Mouse (Mus musculus) liver, postnatal 0 days (tissue): ENCODE measurements at regions not wholly inside any gene's neighbourhood (a gene's known extent, or its start where the extent isn't known, plus 50 kb on each side); places are given as distances from the start of the nearest gene placed in this dataset.

Source experiments
- ATAC-seq: fragments of 200-750 bp; cut with Nextera tagmentation; 2 replicates; pipeline ENCODE4 v1.8.0; 2017; ENCODE audit warnings: mild to moderate bottlenecking, moderate library complexity
- DNase-seq: peaks from one replicate; pipeline ENCODE4 v3.0.0-alpha.2; 2016
- H3K27ac ChIP-seq: fragments of 300-500 bp; sonication (generic); 2 replicates; pipeline ENCODE4 v1.5.1; 2014; ENCODE audit warnings: antibody characterized with exemption, moderate library complexity, mild to moderate bottlenecking, low read depth
- H3K27me3 ChIP-seq: fragments of 300-500 bp; sonication (generic); 2 replicates; pipeline ENCODE4 v1.6.1; 2014; ENCODE audit warnings: low read length, control low read depth, mixed read lengths; ENCODE audit not compliant: insufficient read depth
- H3K36me3 ChIP-seq: fragments of 300-500 bp; sonication (generic); replicated peaks from 2 replicates; pipeline ENCODE4 v1.6.1; 2014; ENCODE audit warnings: mild to moderate bottlenecking, control low read depth, low read length, moderate library complexity, mixed read lengths; ENCODE audit not compliant: insufficient read depth
- H3K4me1 ChIP-seq: fragments of 300-500 bp; sonication (generic); 2 replicates; pipeline ENCODE4 v1.6.1; 2014; ENCODE audit warnings: antibody characterized with exemption, mild to moderate bottlenecking, control low read depth; ENCODE audit not compliant: insufficient read depth
- H3K4me2 ChIP-seq: fragments of 300-500 bp; sonication (generic); 2 replicates; pipeline ENCODE4 v1.6.1; 2014; ENCODE audit warnings: low read depth, mild to moderate bottlenecking, low read length, moderate library complexity, mixed read lengths
- H3K4me3 ChIP-seq: fragments of 300-500 bp; sonication (generic); 2 replicates; pipeline ENCODE4 v1.5.1; 2014; ENCODE audit warnings: low read depth, low read length
- H3K9ac ChIP-seq: fragments of 300-500 bp; sonication (generic); replicated peaks from 2 replicates; pipeline ENCODE4 v1.6.1; 2014; ENCODE audit warnings: mild to moderate bottlenecking, moderate library complexity
- H3K9me3 ChIP-seq: fragments of 300-500 bp; sonication (generic); 2 replicates; pipeline ENCODE4 v1.6.1; 2016; ENCODE audit warnings: mild to moderate bottlenecking, control low read depth, low read length, mixed read lengths
- CTCF ChIP-seq: sonication (generic); IDR thresholded peaks from 2 replicates; pipeline ENCODE4 v1.5.1; 2016; ENCODE audit warnings: antibody characterized with exemption, low read depth
- EP300 ChIP-seq: IDR thresholded peaks from 2 replicates; pipeline ENCODE4 v1.6.1; 2016; ENCODE audit warnings: antibody characterized with exemption, low read depth, mild to moderate bottlenecking
- WGBS: fragments of 180-500 bp; shearing (Covaris S2); extraction: QIAGEN DNeasy Blood & Tissue Kit; methylation state at CpG from one replicate; pipeline ENCODE4 v1.1.7; 2014; ENCODE audit not compliant: insufficient replicate concordance; 5-methylcytosine and 5-hydroxymethylcytosine counted together

DNA sequence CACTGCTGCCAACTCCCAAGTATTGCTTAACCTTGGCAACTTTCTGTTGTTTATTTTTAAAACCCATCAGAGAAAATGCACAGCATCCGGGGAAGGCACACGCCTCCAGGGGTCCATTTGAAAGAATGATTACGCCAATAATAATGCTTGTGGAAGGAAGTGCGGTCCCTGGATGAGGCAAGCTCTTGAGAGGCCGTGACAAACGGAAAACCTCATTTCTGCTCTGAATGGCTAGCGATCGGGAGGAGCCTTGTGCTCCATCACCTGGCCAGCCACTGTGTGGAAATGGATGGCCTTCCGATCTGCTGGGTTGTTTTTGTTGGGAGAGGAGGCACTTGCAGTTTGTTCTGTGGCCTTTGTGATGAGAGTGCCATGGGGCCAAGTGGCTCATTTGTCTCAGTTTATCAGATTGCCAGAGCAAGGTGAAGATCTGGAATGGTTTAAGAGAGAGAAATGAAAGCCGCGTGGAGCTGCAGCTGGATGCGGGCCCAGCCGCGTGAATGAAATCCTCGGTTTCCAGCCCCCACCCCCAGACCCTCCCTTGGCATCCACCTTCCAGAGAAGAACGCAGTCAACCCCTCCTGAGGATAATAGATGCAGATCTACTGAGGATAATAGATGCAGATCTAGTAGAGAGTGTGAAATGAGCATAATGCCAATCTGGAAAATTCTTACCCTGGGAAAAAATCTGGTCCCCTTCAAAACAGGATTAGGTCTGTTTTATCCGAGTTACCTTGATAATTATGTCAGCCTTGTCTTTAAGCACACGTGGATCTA, 192.7 kb upstream of the Npvf start:
- no peak overlapping the region for H3K27ac ChIP-seq
- H3K36me3 ChIP-seq = no peaks in the 10 kb centered on the region
- DNase-seq = no peak
- H3K9me3 ChIP-seq = no peaks in the 10 kb centered on the region
- no peaks in the 10 kb centered on the region for H3K4me1 ChIP-seq
- no peak overlapping the region for H3K9ac ChIP-seq
- WGBS = 62% methylated on average over 18 of the region's 18 CpGs
- H3K4me3 ChIP-seq = no peak overlapping the region
- H3K27me3 ChIP-seq = no peaks in the 10 kb centered on the region
- H3K4me2 ChIP-seq = no peak overlapping the region
- no peak for TF ChIP-seq CTCF
- no peak for TF ChIP-seq EP300
- ATAC-seq = no peak

DNA sequence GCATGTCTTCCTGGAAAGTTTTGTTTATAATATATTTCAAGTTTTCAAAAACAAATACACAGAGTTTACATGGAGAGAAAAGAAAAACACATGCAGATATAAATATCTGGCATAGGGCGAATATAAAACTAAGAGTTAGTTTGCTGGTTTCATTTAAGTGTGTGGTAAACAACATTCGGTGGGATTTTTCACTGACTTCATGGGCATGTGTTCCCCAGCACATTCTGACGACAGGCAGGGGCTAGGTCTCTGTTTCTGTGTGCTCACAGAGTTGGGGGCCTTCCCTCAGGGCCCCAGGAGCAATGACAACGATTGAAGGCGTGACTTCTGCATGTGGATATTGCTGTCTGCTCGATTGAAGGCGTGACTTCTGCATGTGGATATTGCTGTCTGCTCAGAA, 193.3 kb upstream of the Npvf start:
- H3K27ac ChIP-seq = no peak overlapping the region
- no peaks in the 10 kb centered on the region for H3K27me3 ChIP-seq
- ATAC-seq (no peak), DNase-seq (no peak)
- WGBS = 69% methylated on average over 7 of the region's 7 CpGs
- H3K36me3 ChIP-seq = no peaks in the 10 kb centered on the region
- no peak overlapping the region for H3K9ac ChIP-seq
- no peak overlapping the region for H3K4me2 ChIP-seq
- no peak overlapping the region for H3K4me3 ChIP-seq
- H3K4me1 ChIP-seq = no peaks in the 10 kb centered on the region
- no peaks in the 10 kb centered on the region for H3K9me3 ChIP-seq
- TF ChIP-seq EP300 = no peak
- TF ChIP-seq CTCF = no peak

DNA sequence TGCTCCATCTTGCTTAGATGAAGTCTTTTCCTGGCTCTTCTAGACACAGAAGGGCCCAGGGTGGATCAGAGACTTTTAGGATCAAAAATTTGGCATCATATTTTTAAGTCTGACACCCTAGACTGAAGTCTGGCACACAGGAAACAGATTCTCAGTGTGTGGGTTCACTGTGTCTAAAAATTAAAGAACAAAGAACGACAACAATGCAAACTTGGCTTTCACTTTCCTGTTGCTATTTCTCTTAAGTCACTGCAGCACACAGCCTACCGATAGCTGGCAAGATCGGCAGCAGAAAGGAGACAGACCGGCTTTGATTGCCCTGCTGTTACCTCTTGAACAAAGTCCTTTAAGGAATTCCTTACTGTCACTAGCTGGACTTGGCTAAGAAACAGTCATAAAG, 204.9 kb upstream of the Npvf start:
- no peak for DNase-seq
- H3K4me3 ChIP-seq = no peak overlapping the region
- no peaks in the 10 kb centered on the region for H3K9me3 ChIP-seq
- H3K4me1 ChIP-seq = no peaks in the 10 kb centered on the region
- WGBS = 68% methylated on average over 4 of the region's 4 CpGs
- H3K4me2 ChIP-seq = no peak overlapping the region
- TF ChIP-seq CTCF = no peak
- no peak for TF ChIP-seq EP300
- H3K9ac ChIP-seq = no peak overlapping the region
- H3K36me3 ChIP-seq = no peaks in the 10 kb centered on the region
- H3K27ac ChIP-seq = no peak overlapping the region
- no peak for ATAC-seq
- no peaks in the 10 kb centered on the region for H3K27me3 ChIP-seq

DNA sequence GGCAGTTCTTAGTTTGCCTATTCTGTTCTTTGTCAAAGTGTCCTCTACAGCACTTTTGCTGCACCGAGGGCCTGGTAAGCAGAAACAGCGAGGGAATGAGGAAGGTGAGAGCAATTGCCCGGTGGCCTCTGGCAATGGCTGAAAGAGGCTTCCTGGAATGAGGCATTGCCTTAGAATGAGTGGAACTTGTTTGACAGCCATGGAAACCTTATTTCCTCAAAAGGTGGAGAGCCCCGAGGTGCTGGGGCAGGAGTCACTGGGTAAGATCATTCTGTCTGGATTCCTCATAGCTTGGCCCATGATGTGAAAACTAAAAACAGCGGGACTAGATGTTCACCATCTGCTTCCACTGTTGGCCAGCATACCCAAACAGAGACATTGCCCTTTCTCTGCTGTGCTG, 223.8 kb upstream of the Npvf start:
- ATAC-seq = no peak
- no peaks in the 10 kb centered on the region for H3K9me3 ChIP-seq
- H3K36me3 ChIP-seq = no peaks in the 10 kb centered on the region
- no peak overlapping the region for H3K27ac ChIP-seq
- no peak overlapping the region for H3K9ac ChIP-seq
- 56% methylated on average over 5 of the region's 5 CpGs for WGBS
- no peak for TF ChIP-seq CTCF
- no peaks in the 10 kb centered on the region for H3K4me1 ChIP-seq
- no peak overlapping the region for H3K4me2 ChIP-seq
- H3K4me3 ChIP-seq = no peak overlapping the region
- H3K27me3 ChIP-seq = no peaks in the 10 kb centered on the region
- DNase-seq = no peak

DNA sequence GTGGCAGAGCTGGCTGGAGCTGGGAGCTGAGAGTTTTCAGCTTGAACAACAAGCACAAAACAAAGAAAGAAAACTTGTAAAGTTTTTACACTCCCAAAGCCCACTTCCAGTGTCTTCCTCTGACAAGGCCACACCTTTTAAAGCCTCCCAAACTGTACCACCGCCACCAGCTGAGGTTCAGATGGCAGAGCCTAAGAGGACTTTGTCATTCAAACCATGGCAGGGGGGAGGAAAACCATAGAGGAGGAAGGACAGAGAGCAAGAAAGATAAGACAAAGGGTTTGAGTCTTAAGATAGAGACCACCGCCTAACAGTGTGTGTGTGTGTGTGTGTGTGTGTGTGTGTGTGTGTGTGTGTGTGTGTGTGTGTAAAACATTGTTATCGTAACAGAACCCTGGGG, 228.1 kb upstream of the Npvf start:
- H3K4me1 ChIP-seq = no peaks in the 10 kb centered on the region
- H3K9me3 ChIP-seq = no peaks in the 10 kb centered on the region
- ATAC-seq (no peak), DNase-seq (no peak)
- H3K27me3 ChIP-seq = no peaks in the 10 kb centered on the region
- 57% methylated on average over 3 of the region's 3 CpGs for WGBS
- no peak overlapping the region for H3K4me2 ChIP-seq
- no peak overlapping the region for H3K4me3 ChIP-seq
- H3K9ac ChIP-seq = no peak overlapping the region
- H3K27ac ChIP-seq = no peak overlapping the region
- H3K36me3 ChIP-seq = no peaks in the 10 kb centered on the region
- no peak for TF ChIP-seq CTCF
- TF ChIP-seq EP300 = no peak

DNA sequence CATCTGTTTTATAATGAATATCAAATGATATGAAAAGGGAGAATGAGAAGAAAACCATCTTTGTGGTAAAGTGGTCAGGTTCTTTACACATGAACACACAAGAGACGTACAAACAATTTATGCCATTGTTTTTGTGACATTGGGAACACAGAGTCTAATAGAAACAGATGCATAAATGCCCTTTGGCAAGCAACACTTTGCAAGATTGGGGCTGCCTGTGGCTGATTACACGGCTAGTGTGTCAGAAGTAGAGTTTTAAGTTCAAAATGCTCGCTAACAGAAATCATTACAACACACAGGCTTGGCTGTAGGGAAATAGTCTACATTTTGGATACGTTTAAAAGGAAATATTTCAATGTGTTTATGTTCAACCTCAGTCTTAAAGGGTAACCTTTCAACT, 228.5 kb upstream of the Npvf start:
- Histone ChIP-seq H3K4me3 (no peak overlapping the region), H3K9ac (no peak overlapping the region), H3K4me2 (no peak overlapping the region), H3K4me1 (no peaks in the 10 kb centered on the region), H3K9me3 (no peaks in the 10 kb centered on the region), H3K36me3 (no peaks in the 10 kb centered on the region), H3K27me3 (no peaks in the 10 kb centered on the region), H3K27ac (no peak overlapping the region)
- DNase-seq (no peak), ATAC-seq (no peak)
- TF ChIP-seq EP300 (no peak), CTCF (no peak)
- 54% methylated on average over 4 of the region's 4 CpGs for WGBS

DNA sequence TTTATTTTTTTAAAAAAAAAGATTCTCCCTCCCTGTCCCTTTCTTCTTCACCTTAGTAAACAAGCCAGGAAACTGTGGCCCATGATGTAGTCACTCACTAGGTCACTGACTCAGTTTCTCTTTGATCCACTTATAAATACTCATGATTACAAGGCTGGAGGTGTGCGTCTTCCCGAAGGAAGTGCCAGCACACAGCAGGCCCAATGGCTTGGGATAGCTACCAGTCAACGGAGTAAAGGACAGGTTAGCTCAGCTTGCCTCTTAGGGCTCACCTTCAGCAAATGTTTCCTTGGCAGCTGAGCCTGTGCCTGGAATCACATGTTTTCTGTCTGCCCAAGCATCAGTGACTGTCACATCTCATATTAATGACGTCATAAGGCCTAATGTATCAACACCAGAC, 230.8 kb upstream of the Npvf start:
- Histone ChIP-seq H3K4me2 (no peak overlapping the region), H3K36me3 (no peaks in the 10 kb centered on the region), H3K4me3 (no peak overlapping the region), H3K9me3 (no peaks in the 10 kb centered on the region), H3K9ac (no peak overlapping the region), H3K27me3 (no peaks in the 10 kb centered on the region), H3K4me1 (no peaks in the 10 kb centered on the region), H3K27ac (no peak overlapping the region)
- DNase-seq (no peak), ATAC-seq (no peak)
- 82% methylated on average over 4 of the region's 4 CpGs for WGBS
- TF ChIP-seq EP300 = no peak
- TF ChIP-seq CTCF = no peak
